Mouse (Mus musculus) frontal cortex, postnatal 14 days (tissue): ENCODE measurements around the gene Chl1.
A peak's percentile ranks its signal among the peaks of the same experiment; 100 is the strongest.

Experiments used
- DNase-seq, 2 experiments: peaks; one replicate each; pipeline ENCODE4 v3.0.0; 2022; ENCODE audit warnings: low spot score in 2 of 2

The Chl1 gene

GRCm38 (mm10) chr6:103542576-103542975 lies 32.2 kb downstream of the Chl1 start:
- DNase-seq = no peak

- DNase-seq = no peak
These were observed 33.4 kb downstream of the Chl1 start for GRCm38 (mm10) chr6:103543753-103544152.

- DNase-seq = no peak
These were observed 35.9 kb downstream of the Chl1 start for GRCm38 (mm10) chr6:103546314-103546713.

- DNase-seq = no peak
These were observed 39.5 kb downstream of the Chl1 start for GRCm38 (mm10) chr6:103549929-103550328.

GRCm38 (mm10) chr6:103558037-103558893 lies 47.9 kb downstream of the Chl1 start:
- no peak for DNase-seq

- peak in 1 of 2 experiments; percentile 18 for DNase-seq
These were observed 48.5 kb downstream of the Chl1 start for GRCm38 (mm10) chr6:103558894-103559225.

- DNase-seq = no peak
These were observed 49.0 kb downstream of the Chl1 start for GRCm38 (mm10) chr6:103559344-103559743.

GRCm38 (mm10) chr6:103564811-103565210 lies 54.4 kb downstream of the Chl1 start:
- no peak for DNase-seq

- DNase-seq = no peak
These were observed 56.9 kb downstream of the Chl1 start for GRCm38 (mm10) chr6:103567247-103567646.

- no peak for DNase-seq
These were observed 62.3 kb downstream of the Chl1 start for GRCm38 (mm10) chr6:103572659-103573058.

GRCm38 (mm10) chr6:103584224-103584623 lies 73.8 kb downstream of the Chl1 start:
- no peak for DNase-seq

- no peak for DNase-seq
These were observed 75.3 kb downstream of the Chl1 start for GRCm38 (mm10) chr6:103585667-103586066.

- DNase-seq = no peak
These were observed 75.7 kb downstream of the Chl1 start for GRCm38 (mm10) chr6:103586081-103586480.

- no peak for DNase-seq
These were observed 91.7 kb downstream of the Chl1 start for GRCm38 (mm10) chr6:103602070-103602469.

- no peak for DNase-seq
These were observed 100.3 kb downstream of the Chl1 start for GRCm38 (mm10) chr6:103610656-103611055.

GRCm38 (mm10) chr6:103612626-103613025 lies 102.2 kb downstream of the Chl1 start:
- no peak for DNase-seq

GRCm38 (mm10) chr6:103613714-103614113 lies 103.3 kb downstream of the Chl1 start:
- DNase-seq = no peak

GRCm38 (mm10) chr6:103615924-103616602 lies 105.7 kb downstream of the Chl1 start:
- DNase-seq = no peak

- DNase-seq = no peak
These were observed 110.5 kb downstream of the Chl1 start for GRCm38 (mm10) chr6:103620880-103621279.

GRCm38 (mm10) chr6:103622117-103622713 lies 111.8 kb downstream of the Chl1 start:
- DNase-seq = no peak

- DNase-seq = no peak
These were observed 122.5 kb downstream of the Chl1 start for GRCm38 (mm10) chr6:103632856-103633255.

- DNase-seq = no peak
These were observed 146.4 kb downstream of the Chl1 start for GRCm38 (mm10) chr6:103656778-103657177.

GRCm38 (mm10) chr6:103659173-103659572 lies 148.8 kb downstream of the Chl1 start:
- no peak for DNase-seq
